Mouse (Mus musculus) hindbrain, embryonic 15.5 days (tissue): ENCODE results near the gene Mgmt. TPM values are rescaled to one million over a fixed set of nuclear protein-coding genes. Genes with fewer than 3 reads are reported as not detected.

Source experiments
- ATAC-seq: fragments of 200-750 bp; cut with Nextera tagmentation; 2 replicates; pipeline ENCODE4 v1.8.0; 2017; ENCODE audit warnings: low read depth, moderate number of reproducible peaks, moderate TSS enrichment; ENCODE audit not compliant: low FRiP score
- H3K27ac ChIP-seq: fragments of 300-500 bp; sonication (generic); replicated peaks from 2 replicates; pipeline ENCODE4 v1.5.1; 2015; ENCODE audit warnings: mild to moderate bottlenecking, inconsistent platforms
- H3K27me3 ChIP-seq: fragments of 300-500 bp; sonication (generic); 2 replicates; pipeline ENCODE4 v1.6.1; 2015; ENCODE audit warnings: control low read depth, inconsistent platforms
- H3K36me3 ChIP-seq: fragments of 300-500 bp; sonication (generic); 2 replicates; pipeline ENCODE4 v1.6.1; 2015; ENCODE audit warnings: control low read depth, inconsistent platforms
- H3K4me1 ChIP-seq: fragments of 300-500 bp; sonication (generic); replicated peaks from 2 replicates; pipeline ENCODE4 v1.6.1; 2015; ENCODE audit warnings: control low read depth, inconsistent platforms
- H3K4me2 ChIP-seq: fragments of 300-500 bp; sonication (generic); 2 replicates; pipeline ENCODE4 v1.6.1; 2015; ENCODE audit warnings: moderate library complexity, mild to moderate bottlenecking, inconsistent platforms
- H3K4me3 ChIP-seq: fragments of 300-500 bp; sonication (generic); 2 replicates; pipeline ENCODE4 v1.5.1; 2015; ENCODE audit warnings: mild to moderate bottlenecking, inconsistent platforms
- H3K9ac ChIP-seq: fragments of 300-500 bp; sonication (generic); 2 replicates; pipeline ENCODE4 v1.6.1; 2015; ENCODE audit warnings: inconsistent platforms
- H3K9me3 ChIP-seq: fragments of 300-500 bp; sonication (generic); 2 replicates; pipeline ENCODE4 v1.6.1; 2016; ENCODE audit warnings: control low read depth, inconsistent platforms
- WGBS: fragments of 180-500 bp; shearing (Covaris S2); methylation state at CpG from one replicate; pipeline ENCODE4 v1.1.7; 2015; 5-methylcytosine and 5-hydroxymethylcytosine counted together
- polyA plus RNA-seq: library from polyadenylated mRNA; unstranded; fragments of >200 nt; fragmentation: Nextera tagmentation; extraction: Ambion mirVana; gene quantifications from 2 replicates; pipeline ENCODE4 v1.2.1, GENCODE M21; 2015

The Mgmt gene
- polyA plus RNA-seq, 1 experiment from 2014 or later, result 1.5 TPM

- Histone ChIP-seq H3K9ac (no peak overlapping the region), H3K27me3 (no peaks in the 10 kb centered on the region), H3K4me1 (peaks cover 40% of the 10 kb centered on the region), H3K36me3 (no peaks in the 10 kb centered on the region), H3K4me2 (no peak overlapping the region), H3K4me3 (no peak overlapping the region), H3K9me3 (no peaks in the 10 kb centered on the region), H3K27ac (no peak overlapping the region; the same call in 1 of the 2 replicates)
- no peak for ATAC-seq
- WGBS, result 43% methylated on average over 10 of the region's 10 CpGs
Measured at GRCm38 (mm10) chr7:137038311-137038945, 144.0 kb downstream of the Mgmt start.

- no peaks in the 10 kb centered on the region for H3K36me3 ChIP-seq
- H3K27ac ChIP-seq, result no peak overlapping the region
- 22% methylated on average over 7 of the region's 7 CpGs for WGBS
- H3K27me3 ChIP-seq, result no peaks in the 10 kb centered on the region
- ATAC-seq, result no peak
- H3K9ac ChIP-seq, result no peak overlapping the region
- H3K9me3 ChIP-seq, result no peaks in the 10 kb centered on the region
- H3K4me1 ChIP-seq, result peaks cover 40% of the 10 kb centered on the region
- no peak overlapping the region for H3K4me2 ChIP-seq
- H3K4me3 ChIP-seq, result no peak overlapping the region
Measured at GRCm38 (mm10) chr7:137038946-137039320, 144.5 kb downstream of the Mgmt start.

- Histone ChIP-seq H3K36me3 (no peaks in the 10 kb centered on the region), H3K27me3 (no peaks in the 10 kb centered on the region), H3K4me3 (no peak overlapping the region), H3K27ac (no peak overlapping the region), H3K9ac (no peak overlapping the region), H3K9me3 (no peaks in the 10 kb centered on the region), H3K4me2 (no peak overlapping the region), H3K4me1 (peaks cover 39% of the 10 kb centered on the region)
- WGBS, result 19% methylated on average over 8 of the region's 8 CpGs
- no peak for ATAC-seq
Measured at GRCm38 (mm10) chr7:137040646-137041045, 146.2 kb downstream of the Mgmt start.

GRCm38 (mm10) chr7:137046891-137047290 lies 152.5 kb downstream of the Mgmt start:
- no peaks in the 10 kb centered on the region for H3K27me3 ChIP-seq
- H3K27ac ChIP-seq, result no peak overlapping the region
- H3K4me1 ChIP-seq, result no peaks in the 10 kb centered on the region
- no peaks in the 10 kb centered on the region for H3K36me3 ChIP-seq
- no peak overlapping the region for H3K9ac ChIP-seq
- no peak for ATAC-seq
- H3K4me3 ChIP-seq, result no peak overlapping the region
- WGBS, result 83% methylated on average over 4 of the region's 4 CpGs
- no peak overlapping the region for H3K4me2 ChIP-seq
- no peaks in the 10 kb centered on the region for H3K9me3 ChIP-seq

GRCm38 (mm10) chr7:137048086-137048922 lies 153.9 kb downstream of the Mgmt start:
- ATAC-seq, result no peak
- Histone ChIP-seq H3K27ac (no peak overlapping the region), H3K9ac (no peak overlapping the region), H3K4me3 (no peak overlapping the region), H3K9me3 (no peaks in the 10 kb centered on the region), H3K4me2 (no peak overlapping the region), H3K36me3 (no peaks in the 10 kb centered on the region), H3K27me3 (no peaks in the 10 kb centered on the region), H3K4me1 (no peaks in the 10 kb centered on the region)
- WGBS, result 59% methylated on average over 8 of the region's 8 CpGs

- Histone ChIP-seq H3K4me2 (no peak overlapping the region), H3K4me3 (no peak overlapping the region), H3K36me3 (no peaks in the 10 kb centered on the region), H3K9ac (no peak overlapping the region), H3K4me1 (no peaks in the 10 kb centered on the region), H3K9me3 (no peaks in the 10 kb centered on the region), H3K27ac (no peak overlapping the region), H3K27me3 (no peaks in the 10 kb centered on the region)
- 73% methylated on average over 5 of the region's 5 CpGs for WGBS
- no peak for ATAC-seq
Measured at GRCm38 (mm10) chr7:137054343-137054742, 159.9 kb downstream of the Mgmt start.

GRCm38 (mm10) chr7:137056126-137056525 lies 161.7 kb downstream of the Mgmt start:
- Histone ChIP-seq H3K9ac (no peak overlapping the region), H3K36me3 (no peaks in the 10 kb centered on the region), H3K9me3 (no peaks in the 10 kb centered on the region), H3K27me3 (no peaks in the 10 kb centered on the region), H3K4me2 (no peak overlapping the region), H3K27ac (no peak overlapping the region), H3K4me1 (no peaks in the 10 kb centered on the region), H3K4me3 (no peak overlapping the region)
- no peak for ATAC-seq
- WGBS, result 62% methylated on average over 5 of the region's 5 CpGs

GRCm38 (mm10) chr7:137060488-137060887 lies 166.1 kb downstream of the Mgmt start:
- no peak for ATAC-seq
- Histone ChIP-seq H3K4me2 (no peak overlapping the region), H3K4me1 (peaks cover 8% of the 10 kb centered on the region; the same call in 1 of the 2 replicates), H3K36me3 (no peaks in the 10 kb centered on the region), H3K9ac (no peak overlapping the region), H3K4me3 (no peak overlapping the region), H3K27me3 (no peaks in the 10 kb centered on the region), H3K27ac (no peak overlapping the region), H3K9me3 (no peaks in the 10 kb centered on the region)
- 44% methylated on average over 3 of the region's 3 CpGs for WGBS

- no peak for ATAC-seq
- Histone ChIP-seq H3K36me3 (no peaks in the 10 kb centered on the region), H3K9me3 (no peaks in the 10 kb centered on the region), H3K27ac (no peak overlapping the region), H3K4me1 (peaks cover 8% of the 10 kb centered on the region; the same call in 1 of the 2 replicates), H3K9ac (no peak overlapping the region), H3K4me3 (no peak overlapping the region), H3K27me3 (no peaks in the 10 kb centered on the region), H3K4me2 (no peak overlapping the region)
- WGBS, result 96% methylated on average over 6 of the region's 6 CpGs
Measured at GRCm38 (mm10) chr7:137061109-137061508, 166.7 kb downstream of the Mgmt start.

GRCm38 (mm10) chr7:137064255-137064654 lies 169.8 kb downstream of the Mgmt start:
- Histone ChIP-seq H3K9ac (no peak overlapping the region), H3K9me3 (no peaks in the 10 kb centered on the region), H3K4me1 (peaks cover 8% of the 10 kb centered on the region; the same call in 1 of the 2 replicates), H3K36me3 (no peaks in the 10 kb centered on the region), H3K27me3 (no peaks in the 10 kb centered on the region), H3K4me2 (no peak overlapping the region), H3K4me3 (no peak overlapping the region), H3K27ac (no peak overlapping the region)
- 36% methylated on average over 9 of the region's 9 CpGs for WGBS
- ATAC-seq, result 0 out of 2 replicates have a peak, but pooled peaks have one; percentile 23

- Histone ChIP-seq H3K9me3 (no peaks in the 10 kb centered on the region), H3K27ac (no peak overlapping the region), H3K9ac (no peak overlapping the region), H3K4me2 (no peak overlapping the region), H3K4me3 (no peak overlapping the region), H3K4me1 (peaks cover 8% of the 10 kb centered on the region; the same call in 1 of the 2 replicates), H3K36me3 (no peaks in the 10 kb centered on the region), H3K27me3 (no peaks in the 10 kb centered on the region)
- 74% methylated on average over 5 of the region's 5 CpGs for WGBS
- ATAC-seq, result no peak
Measured at GRCm38 (mm10) chr7:137065408-137065807, 171.0 kb downstream of the Mgmt start.

GRCm38 (mm10) chr7:137066211-137066610 lies 171.8 kb downstream of the Mgmt start:
- H3K4me1 ChIP-seq, result peaks cover 8% of the 10 kb centered on the region; the same call in 1 of the 2 replicates
- H3K9me3 ChIP-seq, result no peaks in the 10 kb centered on the region
- H3K4me3 ChIP-seq, result no peak overlapping the region
- no peaks in the 10 kb centered on the region for H3K27me3 ChIP-seq
- H3K27ac ChIP-seq, result no peak overlapping the region
- no peak overlapping the region for H3K9ac ChIP-seq
- 91% methylated on average over 3 of the region's 3 CpGs for WGBS
- no peaks in the 10 kb centered on the region for H3K36me3 ChIP-seq
- no peak overlapping the region for H3K4me2 ChIP-seq
- no peak for ATAC-seq
